Mouse (Mus musculus) limb, embryonic 13.5 days (tissue): ENCODE measurements at regions not wholly inside any gene's neighbourhood (a gene's known extent, or its start where the extent isn't known, plus 50 kb on each side); places are given as distances from the start of the nearest gene placed in this dataset.
"Not testable (repeated sequence)": the region's sequence is repeated elsewhere in the genome, so short reads cannot be mapped to it uniquely, and the experiment has no call there.

ENCODE experiments used
- ATAC-seq: fragments of 200-750 bp; cut with Nextera tagmentation; 2 replicates; pipeline ENCODE4 v1.8.0; 2017; ENCODE audit warnings: low read depth, moderate number of reproducible peaks, moderate TSS enrichment; ENCODE audit not compliant: low FRiP score
- H3K27ac ChIP-seq: fragments of 300-500 bp; sonication (generic); 2 replicates; pipeline ENCODE4 v1.5.1; 2015; ENCODE audit warnings: inconsistent platforms, mild to moderate bottlenecking, moderate library complexity
- H3K27me3 ChIP-seq: fragments of 300-500 bp; sonication (generic); 2 replicates; pipeline ENCODE4 v1.6.1; 2015; ENCODE audit warnings: mild to moderate bottlenecking, inconsistent platforms
- H3K36me3 ChIP-seq: fragments of 300-500 bp; sonication (generic); 2 replicates; pipeline ENCODE4 v1.6.1; 2015; ENCODE audit warnings: inconsistent platforms, mild to moderate bottlenecking, moderate library complexity
- H3K4me1 ChIP-seq: fragments of 300-500 bp; sonication (generic); 2 replicates; pipeline ENCODE4 v1.6.1; 2015; ENCODE audit warnings: inconsistent platforms
- H3K4me2 ChIP-seq: fragments of 300-500 bp; sonication (generic); replicated peaks from 2 replicates; pipeline ENCODE4 v1.6.1; 2015; ENCODE audit warnings: inconsistent platforms, mild to moderate bottlenecking, moderate library complexity
- H3K4me3 ChIP-seq: fragments of 300-500 bp; sonication (generic); 2 replicates; pipeline ENCODE4 v1.5.1; 2015; ENCODE audit warnings: moderate library complexity, mild to moderate bottlenecking, inconsistent platforms
- H3K9ac ChIP-seq: fragments of 300-500 bp; sonication (generic); 2 replicates; pipeline ENCODE4 v1.6.1; 2015; ENCODE audit warnings: mild to moderate bottlenecking, inconsistent platforms
- H3K9me3 ChIP-seq: fragments of 300-500 bp; sonication (generic); 2 replicates; pipeline ENCODE4 v1.6.1; 2016; ENCODE audit warnings: inconsistent platforms
- WGBS: fragments of 180-500 bp; shearing (Covaris S2); methylation state at CpG from one replicate; pipeline ENCODE4 v1.1.7; 2015; 5-methylcytosine and 5-hydroxymethylcytosine counted together

DNA sequence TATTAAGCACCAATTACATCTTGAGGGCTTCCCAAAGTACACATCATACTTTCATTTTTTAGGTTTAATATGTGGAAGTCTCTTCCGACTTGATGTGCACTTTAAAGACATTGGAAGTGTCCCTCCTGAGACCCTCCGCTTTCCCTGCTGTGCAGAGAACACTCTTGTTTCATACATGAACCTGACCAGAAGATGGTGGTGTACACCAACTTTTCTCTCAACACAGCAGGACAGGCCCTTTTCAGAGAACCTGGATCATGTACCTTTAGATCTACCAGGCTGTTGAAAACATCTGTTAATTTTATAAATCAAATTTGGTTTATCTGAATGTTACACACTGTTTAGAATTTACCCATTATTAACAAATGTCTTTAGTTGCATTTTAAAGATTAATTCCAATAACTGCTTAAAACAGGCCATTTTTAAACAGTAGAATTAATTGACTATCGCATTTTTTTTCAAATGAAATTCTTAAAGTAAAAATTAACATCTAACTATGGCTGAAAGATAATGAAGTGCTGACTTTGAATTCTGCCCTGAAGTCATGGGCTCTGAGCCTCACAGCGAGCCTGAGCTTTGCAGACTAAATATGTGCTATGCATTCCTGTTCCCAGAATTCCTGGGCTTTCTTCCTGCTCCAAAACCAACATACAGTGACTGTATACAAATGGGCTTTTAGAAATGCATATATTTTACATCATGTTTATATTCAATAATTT is 112.4 kb upstream of the Rasgrp1 start:
- H3K9ac ChIP-seq = no peak overlapping the region
- 73% methylated on average over 4 of the region's 4 CpGs for whole genome bisulfite sequencing

DNA sequence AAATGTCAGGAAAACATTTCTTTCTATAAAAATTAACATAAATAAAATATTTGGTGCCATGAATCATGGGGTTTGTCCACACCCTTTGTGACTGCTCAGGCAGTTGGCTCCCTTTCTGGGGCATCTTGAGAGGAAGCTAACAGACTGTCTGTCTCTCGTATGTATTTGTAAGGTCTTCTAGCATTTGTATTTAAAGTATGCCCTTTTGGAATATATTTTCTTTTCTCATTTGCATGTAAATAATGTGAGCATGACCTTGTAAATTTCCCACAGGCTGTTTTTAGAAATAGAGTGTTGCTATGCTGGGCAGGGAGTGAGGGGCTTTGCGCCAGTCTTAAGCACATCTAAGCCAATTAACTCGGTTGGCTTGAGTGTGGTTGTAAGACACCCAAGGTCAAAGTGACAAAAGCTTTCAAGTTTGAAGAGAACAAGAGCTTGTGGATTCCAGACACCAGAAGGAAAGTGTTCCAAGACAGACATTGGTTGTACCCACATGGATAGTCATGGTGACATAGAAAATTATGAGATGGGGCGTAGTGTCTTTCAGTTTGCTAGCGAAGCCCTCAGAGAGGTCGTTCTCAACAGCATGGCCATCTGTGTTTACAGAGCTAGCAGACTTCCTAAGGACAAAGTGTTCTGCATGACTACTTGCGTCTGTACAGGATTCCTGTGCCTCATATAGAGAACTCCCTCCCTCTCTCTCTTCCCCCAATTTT is 113.1 kb upstream of the Rasgrp1 start:
- no peak overlapping the region for H3K27ac ChIP-seq
- no peak for ATAC-seq
- H3K27me3 ChIP-seq = no peaks in the 10 kb centered on the region
- no peak overlapping the region for H3K4me3 ChIP-seq
- H3K4me2 ChIP-seq = no peak overlapping the region
- peaks cover 8% of the 10 kb centered on the region; the same call in 1 of the 2 replicates for H3K4me1 ChIP-seq
- no peak overlapping the region for H3K9ac ChIP-seq
- no peaks in the 10 kb centered on the region for H3K36me3 ChIP-seq
- 81% methylated on average over 7 of the region's 7 CpGs for WGBS
- H3K9me3 ChIP-seq = no peaks in the 10 kb centered on the region

More for the DNA sequence above, 112.4 kb upstream of the Rasgrp1 start:
- no peaks in the 10 kb centered on the region for H3K27me3 ChIP-seq
- H3K9me3 ChIP-seq = no peaks in the 10 kb centered on the region
- H3K4me2 ChIP-seq = no peak overlapping the region
- H3K27ac ChIP-seq = no peak overlapping the region
- peaks cover 8% of the 10 kb centered on the region; the same call in 1 of the 2 replicates for H3K4me1 ChIP-seq
- no peak overlapping the region for H3K4me3 ChIP-seq
- no peak for ATAC-seq
- H3K36me3 ChIP-seq = no peaks in the 10 kb centered on the region

DNA sequence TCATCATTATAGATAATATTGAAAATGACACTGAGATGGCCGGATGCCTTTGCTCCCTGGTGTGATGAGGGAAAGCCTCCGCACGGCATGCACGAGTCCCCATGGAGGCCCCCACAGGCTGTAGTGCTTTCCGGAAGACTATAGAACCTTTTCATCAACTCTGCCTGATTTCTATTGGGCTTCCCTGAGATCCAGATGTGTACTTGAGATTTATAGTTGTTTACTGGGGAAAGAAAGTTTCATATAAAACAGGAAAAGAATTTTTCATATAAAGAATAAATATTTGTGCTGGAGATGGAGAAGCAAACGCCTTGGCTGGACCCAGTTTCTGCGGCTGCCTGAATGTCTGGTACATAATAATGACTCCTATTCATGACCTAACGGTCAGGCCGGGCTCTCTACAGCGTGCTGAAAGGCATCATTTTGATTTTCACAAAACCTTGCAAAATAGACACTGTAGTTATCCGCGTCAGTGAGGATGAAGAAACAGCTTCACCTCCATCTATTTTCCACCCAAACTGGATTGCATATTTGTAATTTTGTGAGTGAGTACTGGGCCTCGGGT is 113.7 kb upstream of the Rasgrp1 start:
- Histone ChIP-seq H3K27ac (peak overlapping the region; percentile 44; the same call in 1 of the 2 replicates), H3K9ac (no peak overlapping the region), H3K9me3 (no peaks in the 10 kb centered on the region), H3K27me3 (no peaks in the 10 kb centered on the region), H3K4me1 (peaks cover 10% of the 10 kb centered on the region; the same call in 1 of the 2 replicates), H3K4me2 (no peak overlapping the region), H3K36me3 (no peaks in the 10 kb centered on the region), H3K4me3 (no peak overlapping the region)
- WGBS = 71% methylated on average over 13 of the region's 13 CpGs
- ATAC-seq = no peak

DNA sequence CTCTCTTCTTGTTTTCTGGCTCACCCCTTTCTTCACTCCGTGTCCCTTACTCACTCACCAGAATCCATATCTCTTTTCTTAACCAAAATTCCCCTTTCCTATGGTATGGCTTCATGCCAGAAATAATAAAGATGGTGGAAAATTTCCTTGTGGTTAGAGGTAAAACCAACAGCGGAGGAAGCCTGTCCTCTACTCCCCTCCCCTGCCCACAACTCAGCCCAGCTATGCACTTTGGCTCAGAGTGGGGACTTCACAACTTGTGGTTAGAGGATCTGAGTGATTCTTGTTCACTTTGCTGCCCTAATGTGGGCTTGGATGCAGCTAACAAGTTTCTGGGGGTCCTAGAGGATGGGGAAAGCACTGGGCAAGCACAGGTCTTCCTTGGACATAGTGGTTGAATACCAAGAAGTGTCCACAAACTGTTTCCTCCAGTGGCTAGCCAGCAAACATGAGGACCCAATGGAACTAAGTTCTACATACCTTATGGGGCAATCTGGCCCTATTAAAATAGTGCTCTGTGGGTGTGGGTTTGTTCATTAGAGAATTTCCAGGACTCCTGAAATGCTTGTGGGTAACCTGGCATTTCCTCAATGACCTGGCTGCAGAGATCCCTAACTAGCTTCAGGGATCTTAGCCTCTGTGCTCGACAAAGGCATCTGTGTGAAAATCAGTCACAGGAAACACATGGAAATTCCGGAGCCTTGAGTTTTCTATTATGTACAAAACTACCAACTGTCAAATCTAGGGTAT is 118.9 kb upstream of the Rasgrp1 start:
- no peaks in the 10 kb centered on the region for H3K27me3 ChIP-seq
- no peaks in the 10 kb centered on the region for H3K36me3 ChIP-seq
- peak; percentile 28; the same call in 1 of the 2 replicates for ATAC-seq
- no peak overlapping the region for H3K9ac ChIP-seq
- peaks cover 9% of the 10 kb centered on the region; the same call in 1 of the 2 replicates for H3K4me1 ChIP-seq
- H3K9me3 ChIP-seq = no peaks in the 10 kb centered on the region
- H3K4me2 ChIP-seq = no peak overlapping the region
- peak overlapping the region; percentile 15; the same call in 1 of the 2 replicates for H3K27ac ChIP-seq
- no peak overlapping the region for H3K4me3 ChIP-seq
- WGBS = 55% methylated on average over 4 of the region's 4 CpGs

DNA sequence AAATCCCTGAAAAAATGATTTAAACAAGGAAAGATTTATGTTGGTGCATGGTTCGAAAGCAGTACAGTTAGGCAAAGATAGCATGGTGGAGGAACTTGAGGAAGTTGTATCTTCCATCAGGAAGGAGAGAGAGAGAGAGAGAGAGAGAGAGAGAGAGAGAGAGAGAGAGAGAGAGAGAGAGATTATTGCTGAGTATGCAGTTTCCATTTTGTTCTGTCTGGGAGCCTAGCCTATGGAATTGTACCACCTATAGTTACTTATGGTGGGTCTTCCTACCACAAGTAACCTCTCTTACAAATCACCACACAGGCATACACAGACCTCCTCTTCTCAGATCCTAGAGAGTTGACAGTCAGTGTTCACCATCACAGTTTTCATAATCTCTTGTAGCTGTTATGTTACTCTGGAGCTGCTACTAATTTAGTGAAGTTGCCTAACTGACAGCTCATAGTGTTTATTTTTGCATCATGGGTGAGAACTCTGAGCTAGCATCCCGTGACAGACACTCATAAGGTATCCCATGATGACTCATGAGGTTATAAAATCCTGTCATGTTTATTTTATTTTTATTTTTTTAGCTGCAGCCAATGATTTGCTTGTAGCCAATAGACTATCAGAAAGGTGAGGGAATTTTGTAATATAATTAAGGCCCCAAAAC is 132.2 kb upstream of the Rasgrp1 start:
- no peak overlapping the region for H3K4me3 ChIP-seq
- H3K27me3 ChIP-seq = no peaks in the 10 kb centered on the region
- H3K4me2 ChIP-seq = no peak overlapping the region
- no peak overlapping the region for H3K9ac ChIP-seq
- H3K4me1 ChIP-seq = no peaks in the 10 kb centered on the region
- 90% methylated on average over 2 of the region's 2 CpGs for WGBS
- no peak for ATAC-seq
- no peak overlapping the region for H3K27ac ChIP-seq
- H3K36me3 ChIP-seq = no peaks in the 10 kb centered on the region
- H3K9me3 ChIP-seq = no peaks in the 10 kb centered on the region

DNA sequence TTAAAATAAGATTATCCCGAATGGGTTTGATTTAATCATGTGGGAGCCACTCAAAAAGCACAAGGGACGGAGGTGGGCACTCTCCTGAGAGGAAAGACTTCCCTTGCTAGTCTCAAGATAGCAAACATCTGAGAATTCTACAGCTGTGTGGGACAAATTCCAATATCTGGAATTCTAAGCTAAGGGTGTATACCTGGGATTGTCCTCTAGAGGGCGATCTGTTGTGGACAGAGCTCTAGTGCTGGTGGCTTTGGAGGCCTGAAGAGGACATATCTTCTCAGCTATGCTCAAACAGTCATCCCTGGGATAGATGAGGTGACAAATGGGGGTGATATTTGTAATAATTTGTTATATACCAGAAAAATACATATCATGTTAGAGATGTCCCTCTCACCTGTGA is 132.8 kb upstream of the Rasgrp1 start:
- no peak overlapping the region for H3K4me3 ChIP-seq
- no peak overlapping the region for H3K27ac ChIP-seq
- WGBS = 39% methylated on average over 3 of the region's 3 CpGs
- no peaks in the 10 kb centered on the region for H3K36me3 ChIP-seq
- no peaks in the 10 kb centered on the region for H3K9me3 ChIP-seq
- no peaks in the 10 kb centered on the region for H3K27me3 ChIP-seq
- no peak overlapping the region for H3K9ac ChIP-seq
- no peak for ATAC-seq
- H3K4me1 ChIP-seq = no peaks in the 10 kb centered on the region
- H3K4me2 ChIP-seq = no peak overlapping the region

DNA sequence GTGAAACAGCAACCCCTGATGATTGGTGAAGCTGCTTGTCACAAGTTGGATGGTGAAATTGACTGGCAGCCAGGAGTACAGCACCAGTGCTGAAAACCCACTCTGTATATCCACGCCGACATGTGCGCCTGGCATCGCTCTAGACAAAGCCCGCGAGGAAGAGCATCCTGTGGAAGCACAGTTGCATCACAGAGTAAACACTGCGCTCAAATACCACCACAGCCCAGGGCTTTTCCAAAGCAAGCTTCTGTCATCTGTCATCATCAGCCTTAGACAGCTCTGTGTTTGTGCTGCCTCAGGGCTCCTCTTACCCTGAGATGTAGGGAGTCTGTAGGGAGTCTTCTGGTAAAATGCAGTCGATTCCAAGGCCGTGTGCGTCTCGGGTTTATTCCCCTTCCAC is 134.7 kb upstream of the Rasgrp1 start:
- not testable (repeated sequence) for H3K4me3 ChIP-seq
- WGBS = 84% methylated on average over 11 of the region's 11 CpGs

DNA sequence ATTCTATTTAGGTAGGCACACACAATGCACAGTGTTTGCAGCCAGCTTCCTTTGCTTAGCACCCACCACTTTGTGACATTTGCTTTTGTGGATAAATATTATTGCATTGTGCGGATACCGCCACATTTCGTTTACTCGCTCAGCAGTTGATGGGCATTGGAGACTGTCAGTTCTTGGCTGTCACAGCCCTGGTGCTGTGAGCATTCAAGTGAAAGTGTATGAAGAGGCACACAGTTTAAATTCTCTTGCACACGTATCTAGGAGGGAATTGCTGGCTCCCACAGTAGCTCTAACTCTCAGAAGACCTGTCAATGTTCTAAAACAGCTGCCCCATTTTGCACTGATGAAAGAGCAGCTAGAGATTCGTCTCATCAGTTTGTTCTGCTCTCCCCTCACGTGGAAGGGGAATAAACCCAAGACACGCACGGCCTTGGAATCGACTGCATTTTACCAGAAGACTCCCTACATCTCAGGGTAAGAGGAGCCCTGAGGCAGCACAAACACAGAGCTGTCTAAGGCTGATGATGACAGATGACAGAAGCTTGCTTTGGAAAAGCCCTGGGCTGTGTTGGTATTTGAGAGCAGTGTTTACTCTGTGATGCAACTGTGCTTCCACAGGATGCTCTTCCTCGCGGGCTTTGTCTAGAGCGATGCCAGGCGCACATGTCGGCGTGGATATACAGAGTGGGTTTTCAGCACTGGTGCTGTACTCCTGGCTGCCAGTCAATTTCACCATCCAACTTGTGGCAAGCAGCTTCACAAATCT is 136.6 kb upstream of the Rasgrp1 start:
- not testable (repeated sequence) for H3K4me1 ChIP-seq, H3K36me3 ChIP-seq, H3K27me3 ChIP-seq, H3K9me3 ChIP-seq, H3K9ac ChIP-seq, ATAC-seq, H3K27ac ChIP-seq, H3K4me2 ChIP-seq, H3K4me3 ChIP-seq
- 73% methylated on average over 16 of the region's 16 CpGs for WGBS

More for the DNA sequence above, 134.7 kb upstream of the Rasgrp1 start:
- not testable (repeated sequence) for H3K27ac ChIP-seq, ATAC-seq, H3K4me2 ChIP-seq, H3K4me1 ChIP-seq, H3K9ac ChIP-seq, H3K36me3 ChIP-seq, H3K9me3 ChIP-seq, H3K27me3 ChIP-seq

DNA sequence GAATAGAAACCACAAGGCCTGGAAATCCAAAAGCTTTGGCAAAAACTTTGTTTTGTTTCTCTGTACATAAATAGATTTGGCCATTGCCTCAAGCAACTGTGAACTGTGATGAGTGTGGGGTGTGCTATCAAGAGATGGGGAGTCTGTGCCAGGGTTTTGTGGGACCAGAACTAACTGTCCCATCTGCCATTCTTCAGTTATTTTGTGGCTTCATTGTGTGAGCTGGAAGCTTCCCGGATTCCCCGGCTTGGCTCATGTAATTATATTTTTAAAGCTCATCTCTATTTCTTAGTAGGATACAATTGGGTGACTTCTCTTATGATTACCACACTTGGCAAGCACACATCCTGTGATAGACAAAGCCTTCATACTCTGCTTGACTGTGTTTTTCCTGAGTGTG is 143.6 kb upstream of the Rasgrp1 start:
- Histone ChIP-seq H3K4me3 (no peak overlapping the region), H3K27ac (no peak overlapping the region), H3K9ac (no peak overlapping the region), H3K27me3 (no peaks in the 10 kb centered on the region), H3K36me3 (no peaks in the 10 kb centered on the region), H3K9me3 (no peaks in the 10 kb centered on the region), H3K4me2 (no peak overlapping the region), H3K4me1 (no peaks in the 10 kb centered on the region)
- ATAC-seq = no peak
- WGBS = 79% methylated on average over 2 of the region's 2 CpGs

DNA sequence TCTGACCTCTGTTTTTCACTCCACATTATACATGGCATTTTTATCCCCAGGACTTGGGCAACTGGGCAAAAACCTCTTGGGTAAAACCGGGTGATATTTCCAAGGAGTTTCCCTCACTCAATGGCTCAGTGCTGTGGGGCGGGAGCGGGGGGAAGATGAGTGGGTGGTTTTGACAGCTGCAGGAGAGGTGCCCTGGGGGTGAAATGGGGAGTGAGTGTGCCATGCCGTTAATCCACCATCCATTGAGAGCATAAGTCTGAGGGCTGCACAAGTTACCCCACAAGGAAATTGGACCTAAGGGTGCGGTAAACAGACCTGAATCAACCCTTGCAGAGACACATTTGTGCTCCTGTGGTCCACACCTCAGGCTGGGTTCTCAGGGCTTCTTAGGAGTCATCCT is 155.8 kb upstream of the Rasgrp1 start:
- Histone ChIP-seq H3K4me2 (no peak overlapping the region), H3K4me1 (0 out of 2 replicates have a peak, but pooled peaks cover 2% of the 10 kb centered on the region), H3K9ac (no peak overlapping the region), H3K27me3 (no peaks in the 10 kb centered on the region), H3K4me3 (no peak overlapping the region), H3K9me3 (no peaks in the 10 kb centered on the region), H3K27ac (no peak overlapping the region), H3K36me3 (no peaks in the 10 kb centered on the region)
- ATAC-seq = no peak
- 75% methylated on average over 5 of the region's 5 CpGs for WGBS

DNA sequence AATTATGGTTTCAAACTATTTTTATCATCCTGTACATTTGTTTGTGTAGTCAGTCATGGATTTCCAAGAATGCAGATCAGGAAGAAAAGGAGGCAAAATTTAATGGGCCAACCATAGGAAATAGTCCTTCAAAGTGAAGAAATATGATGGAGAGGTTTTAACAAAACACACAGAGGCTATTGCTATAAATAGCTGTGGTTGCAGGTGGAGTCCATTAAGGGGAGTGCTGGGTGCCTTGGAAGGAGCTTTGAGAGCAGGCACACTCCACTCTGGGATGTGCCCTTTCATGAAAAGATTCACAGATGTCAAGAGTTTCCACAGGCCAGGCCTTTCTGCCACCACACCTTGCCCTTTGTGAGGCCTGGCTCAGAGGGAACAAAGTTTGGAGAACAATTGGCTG is 159.8 kb upstream of the Rasgrp1 start:
- Histone ChIP-seq H3K27me3 (no peaks in the 10 kb centered on the region), H3K27ac (no peak overlapping the region), H3K4me1 (0 out of 2 replicates have a peak, but pooled peaks cover 2% of the 10 kb centered on the region), H3K4me3 (no peak overlapping the region), H3K36me3 (no peaks in the 10 kb centered on the region), H3K4me2 (no peak overlapping the region), H3K9me3 (no peaks in the 10 kb centered on the region), H3K9ac (no peak overlapping the region)
- no peak for ATAC-seq
